Mouse (Mus musculus) B cell, adult 2 months (primary cell): ENCODE results near the gene Rbp2.

ENCODE experiments used
- DNase-seq, 2 experiments: peaks; one replicate each; pipeline ENCODE4 v3.0.0; 2022

Gene Rbp2

DNA sequence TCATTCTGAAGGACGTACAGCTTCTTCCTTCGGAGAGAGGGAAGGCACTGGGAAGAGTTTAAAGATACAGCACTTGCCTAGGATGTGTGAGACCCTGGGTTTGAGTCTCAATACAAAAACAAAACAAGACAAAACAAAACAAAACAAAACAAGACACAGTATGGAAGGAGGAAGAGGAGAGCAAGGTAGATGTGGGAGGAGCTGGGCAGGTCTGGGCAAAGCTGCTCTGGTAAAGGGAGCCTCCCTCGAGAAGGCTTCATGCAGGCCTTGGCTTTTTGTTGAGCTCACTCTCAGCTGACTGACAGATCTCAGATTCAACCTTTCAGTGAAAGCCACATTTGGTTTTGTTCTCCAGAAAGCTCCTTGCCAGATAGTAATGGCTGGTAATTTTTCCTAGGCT is at the start of gene Rbp2:
TSS of gene Rbp2 (plus strand) at position 301 of the 400 bp plus-strand sequence.
- no peak for DNase-seq

DNA sequence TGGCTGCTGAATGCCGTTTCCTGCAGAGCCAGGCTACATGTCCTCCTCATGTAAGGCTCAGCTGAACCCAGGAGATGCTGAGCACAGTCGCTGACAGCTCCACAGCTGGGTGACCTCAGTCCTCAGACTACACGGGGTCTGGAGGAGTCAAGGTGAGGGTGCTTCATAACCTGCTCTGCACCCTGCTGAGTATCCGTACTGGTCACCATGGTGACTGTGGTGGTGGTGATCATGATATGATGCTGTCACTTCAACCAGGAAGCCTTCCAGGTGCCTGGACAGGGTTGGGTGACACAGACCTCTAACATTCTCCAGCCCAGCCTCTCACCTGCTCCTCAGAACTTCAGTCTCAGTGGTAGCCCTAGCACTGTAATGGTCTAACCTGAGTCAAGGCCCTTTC is 48.1 kb upstream of the Rbp2 start:
- DNase-seq = no peak

DNA sequence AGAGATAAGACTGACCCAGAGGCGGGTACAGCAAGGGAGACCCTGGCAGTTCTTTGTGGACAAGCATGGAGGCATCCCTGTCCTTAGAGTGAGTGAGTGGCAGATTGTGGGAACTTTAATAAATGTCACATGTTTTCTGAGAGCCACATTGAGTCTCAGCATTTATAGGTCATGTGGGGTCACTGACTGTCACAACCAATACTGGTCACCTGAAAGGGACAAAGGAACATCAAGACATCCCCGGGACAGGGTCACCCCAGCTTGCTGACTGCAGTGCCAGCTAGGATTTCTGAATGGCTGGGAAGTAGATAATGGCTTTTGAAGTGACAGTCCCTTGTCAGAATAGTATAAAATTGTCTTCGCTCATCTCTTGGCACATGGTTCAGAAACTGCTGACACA is 46.8 kb upstream of the Rbp2 start:
- DNase-seq = no peak

DNA sequence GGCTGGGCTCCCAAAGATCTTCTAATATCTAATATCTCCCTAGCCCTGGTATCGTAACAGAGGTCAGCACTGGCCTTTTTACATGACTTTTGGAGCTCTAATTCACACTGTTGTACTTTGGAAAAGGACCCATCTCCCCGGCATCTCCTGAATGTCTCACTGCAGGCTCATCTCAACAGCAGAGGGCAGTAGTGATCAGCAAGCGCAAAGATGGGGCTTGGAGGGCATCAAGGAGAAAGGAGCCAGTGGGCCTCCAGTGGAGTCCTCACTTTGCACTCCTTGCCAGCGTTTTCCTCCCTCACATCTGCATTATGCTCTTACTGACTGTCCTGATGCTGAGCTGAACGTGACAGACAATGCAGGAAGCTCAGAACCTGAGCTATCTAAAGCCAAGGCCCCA is 43.3 kb upstream of the Rbp2 start:
- no peak for DNase-seq

DNA sequence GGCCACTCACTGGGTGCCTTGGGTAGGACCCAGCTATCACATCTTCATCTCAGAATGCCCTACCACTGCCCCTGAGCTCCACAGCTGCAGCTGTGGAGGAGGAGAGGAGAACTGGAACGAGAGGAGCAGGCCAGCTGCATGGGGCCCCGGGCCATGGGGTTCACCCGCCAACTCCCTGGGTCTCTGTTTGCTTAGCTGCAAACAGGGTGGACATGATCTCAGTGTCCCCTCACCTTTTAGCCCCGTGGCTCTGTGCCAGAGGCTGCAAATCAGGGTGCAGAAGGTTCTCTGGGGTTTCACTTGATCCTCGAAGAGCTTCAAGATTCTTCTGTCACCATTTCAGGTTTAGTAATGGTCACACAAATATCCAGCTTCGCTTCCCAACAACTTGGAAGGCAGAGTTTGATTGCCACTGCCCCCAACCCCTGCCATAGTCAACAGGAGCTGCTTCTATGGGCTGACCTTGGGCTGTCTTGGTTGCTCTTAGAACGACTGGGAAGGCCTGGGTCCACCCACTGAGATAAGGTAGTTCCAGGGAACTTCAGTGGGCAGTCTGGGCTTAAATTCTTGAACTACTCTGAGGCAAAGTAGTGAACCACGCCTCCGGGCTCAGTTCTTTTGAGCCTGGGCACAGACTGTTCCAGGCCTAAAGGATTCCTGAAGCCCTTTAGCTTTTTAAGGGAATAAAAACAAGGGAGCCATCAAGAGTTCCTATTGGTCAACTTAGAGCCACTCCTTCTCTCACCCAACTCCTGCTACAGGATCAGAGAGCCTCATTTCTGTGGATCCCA is 40.4 kb upstream of the Rbp2 start:
- DNase-seq = no peak

DNA sequence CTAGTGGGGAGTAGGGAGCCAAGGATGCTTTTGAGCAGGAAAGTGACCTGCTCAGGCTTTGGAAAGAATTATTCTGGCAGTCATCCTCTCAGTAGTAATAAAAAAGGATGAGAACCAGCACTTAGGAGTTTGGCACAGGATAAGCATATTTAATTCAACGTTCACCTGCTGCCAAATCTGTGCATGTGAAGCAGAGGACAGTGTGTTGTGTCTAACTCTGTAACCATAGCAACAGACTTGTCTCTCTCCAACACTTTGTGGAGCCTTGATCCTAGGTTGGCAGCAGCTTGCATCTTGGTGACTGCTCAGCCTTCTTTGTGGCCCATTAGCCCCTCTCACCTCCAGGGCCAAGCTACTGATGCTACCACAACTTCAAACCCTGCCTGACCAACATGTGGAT is 34.9 kb upstream of the Rbp2 start:
- DNase-seq = no peak

DNA sequence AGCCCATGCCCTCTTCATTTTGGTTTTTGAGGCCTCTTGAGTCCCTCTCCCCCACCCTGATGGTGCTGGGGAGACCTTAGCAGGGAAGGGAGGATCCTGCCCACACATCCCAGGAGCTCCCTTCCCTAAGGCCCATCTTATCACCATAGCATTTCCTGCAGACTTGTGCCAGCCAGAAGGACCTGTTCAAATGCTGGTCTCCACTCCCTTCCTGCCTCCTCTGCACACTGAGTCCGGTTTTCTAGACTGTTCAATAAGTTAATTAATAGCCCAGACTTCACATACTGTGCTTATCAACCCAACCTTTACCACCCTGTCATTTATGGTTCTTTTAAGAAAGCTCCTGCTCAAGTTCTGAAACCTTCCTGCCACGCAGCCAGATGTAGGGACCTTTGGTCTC is 19.2 kb upstream of the Rbp2 start:
- no peak for DNase-seq

DNA sequence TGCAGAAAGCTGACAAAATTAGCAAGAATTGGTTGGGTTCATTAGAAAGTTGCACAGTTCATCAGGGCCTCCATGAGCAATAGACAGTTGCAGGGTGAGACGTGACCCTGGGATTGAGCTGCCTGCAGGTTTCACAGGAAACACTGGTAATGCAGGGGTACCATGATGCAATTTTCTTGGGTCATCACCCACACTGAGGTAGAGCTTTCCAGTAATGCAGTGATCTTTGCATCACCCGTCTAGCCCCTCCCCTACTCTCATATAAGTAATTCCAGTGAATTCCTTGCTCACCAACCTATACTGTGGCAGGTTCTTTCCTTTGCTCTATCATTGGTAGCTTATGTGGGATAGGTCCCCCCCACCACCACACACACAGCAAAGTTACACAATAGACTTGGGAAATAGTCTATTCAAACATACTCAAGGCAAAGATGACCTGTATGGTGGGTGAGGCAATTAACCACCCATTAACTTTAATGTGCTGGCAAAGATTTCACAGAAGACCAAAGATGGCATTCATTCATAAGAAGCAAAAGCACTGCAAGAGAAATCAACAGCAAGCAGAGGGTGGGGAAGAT is 5.7 kb upstream of the Rbp2 start:
- no peak for DNase-seq

DNA sequence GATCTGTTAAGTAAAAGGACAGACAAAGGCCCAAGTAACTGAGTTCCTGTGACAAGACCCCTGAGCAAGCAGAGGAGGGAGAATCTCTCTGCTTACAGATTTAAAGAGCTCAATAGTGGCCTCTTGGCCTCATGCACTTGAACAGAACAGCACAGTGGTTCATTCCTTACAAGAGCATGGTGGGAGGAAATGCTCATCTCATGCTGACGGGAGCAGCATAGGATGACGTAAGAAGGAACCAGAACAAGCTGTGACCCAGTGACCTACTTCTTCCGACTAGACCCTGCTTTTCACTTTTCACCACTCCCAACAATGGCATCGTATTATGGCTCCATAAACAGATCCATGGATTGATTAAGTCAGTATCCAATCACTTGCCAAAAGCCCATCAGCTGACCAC is 3.7 kb upstream of the Rbp2 start:
- DNase-seq = no peak

DNA sequence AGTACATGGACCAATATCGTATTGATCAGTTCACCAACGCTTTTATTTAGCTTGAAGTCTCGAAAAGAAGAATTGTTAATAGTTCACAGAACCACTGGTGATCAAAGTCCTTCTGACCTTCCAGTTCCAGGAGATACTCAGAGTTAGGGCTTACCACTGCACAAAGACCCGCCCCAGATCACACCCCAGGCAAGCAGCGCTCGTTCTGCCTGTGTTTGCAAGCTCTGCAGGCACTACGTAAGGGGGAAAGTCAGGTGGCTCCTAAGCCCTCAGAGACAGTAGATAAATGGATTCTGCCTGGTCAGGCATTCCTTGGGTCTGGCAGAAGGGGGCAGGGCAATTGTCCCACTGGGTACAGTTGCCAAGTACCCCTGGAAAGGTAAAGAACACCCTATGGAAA is 895 bp upstream of the Rbp2 start:
- no peak for DNase-seq

DNA sequence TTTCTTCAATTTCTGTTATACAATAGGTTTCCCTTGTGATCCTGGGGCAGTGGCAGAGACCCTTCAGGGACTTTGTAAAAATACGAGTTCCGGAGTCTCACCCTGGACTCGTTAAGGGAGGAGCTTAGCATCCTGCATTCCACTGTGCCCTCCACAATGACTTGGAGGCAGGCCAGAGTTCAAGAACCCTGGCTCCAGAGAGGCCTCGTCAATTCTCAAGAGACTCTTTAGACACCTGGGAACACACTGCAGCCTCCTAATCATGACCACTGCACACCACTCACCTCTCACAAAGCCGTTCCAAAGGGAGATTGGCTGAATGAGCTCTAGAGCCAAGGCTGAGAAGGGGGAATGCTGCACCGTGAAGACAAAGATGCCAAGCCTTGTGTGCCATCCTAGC is 1.4 kb downstream of the Rbp2 start:
- DNase-seq = no peak

DNA sequence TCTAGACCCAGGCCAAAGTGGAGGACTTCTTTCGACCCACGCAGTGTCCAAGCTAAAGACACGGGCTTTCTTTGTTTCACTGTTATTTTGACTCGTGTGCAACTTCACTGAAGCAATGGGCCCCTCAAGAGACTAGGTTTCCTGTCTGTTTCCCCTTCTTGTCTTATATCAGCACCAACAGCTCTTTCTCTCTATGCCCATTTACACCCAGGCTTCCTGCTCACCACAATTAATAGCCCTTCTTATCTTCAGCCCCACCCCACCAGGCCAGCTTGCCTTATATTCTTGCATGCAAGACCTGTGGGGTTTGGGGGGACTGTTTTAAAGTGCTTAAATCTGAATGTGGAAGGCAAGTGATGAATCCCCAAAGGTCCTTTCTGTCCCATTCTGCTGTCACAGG is 3.6 kb downstream of the Rbp2 start:
- no peak for DNase-seq

DNA sequence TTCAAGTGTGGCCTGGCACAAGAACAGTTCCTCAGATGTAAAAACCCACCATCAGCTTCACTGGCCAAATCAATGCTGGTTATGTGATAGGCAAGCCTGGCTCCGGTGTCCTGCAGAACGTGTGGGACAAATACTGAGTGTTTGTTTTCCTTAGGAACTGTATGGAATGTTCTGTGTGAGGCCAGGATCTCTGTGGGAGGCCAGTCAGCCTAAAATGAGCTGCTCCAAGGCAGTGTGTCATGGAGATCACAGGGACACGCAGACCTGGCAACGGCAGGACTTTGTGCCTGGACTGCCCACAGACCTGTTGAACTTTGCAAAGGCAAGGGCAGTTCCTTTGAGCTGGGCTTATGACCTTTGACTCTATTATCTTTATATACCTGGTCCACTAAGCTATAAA is 4.2 kb downstream of the Rbp2 start:
- DNase-seq = no peak

DNA sequence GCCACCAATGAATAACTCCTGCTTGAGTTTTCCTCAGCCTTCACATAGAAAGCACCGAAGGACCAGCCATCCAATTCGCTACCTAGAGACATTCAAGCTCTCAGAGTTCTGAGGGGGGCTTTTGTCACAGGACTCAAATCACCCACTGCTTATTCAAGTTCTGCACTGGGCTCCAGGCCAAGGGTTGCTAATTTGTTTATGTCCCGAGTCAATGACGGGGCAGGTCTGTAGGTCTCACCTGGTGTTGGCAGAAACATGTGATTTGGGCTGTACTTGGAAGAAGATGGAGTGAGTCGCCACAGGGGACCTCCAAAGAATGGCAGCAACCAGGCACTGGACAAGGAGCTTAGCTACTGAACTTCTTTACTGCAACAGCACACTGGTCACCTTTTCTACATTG is 5.2 kb downstream of the Rbp2 start:
- no peak for DNase-seq

DNA sequence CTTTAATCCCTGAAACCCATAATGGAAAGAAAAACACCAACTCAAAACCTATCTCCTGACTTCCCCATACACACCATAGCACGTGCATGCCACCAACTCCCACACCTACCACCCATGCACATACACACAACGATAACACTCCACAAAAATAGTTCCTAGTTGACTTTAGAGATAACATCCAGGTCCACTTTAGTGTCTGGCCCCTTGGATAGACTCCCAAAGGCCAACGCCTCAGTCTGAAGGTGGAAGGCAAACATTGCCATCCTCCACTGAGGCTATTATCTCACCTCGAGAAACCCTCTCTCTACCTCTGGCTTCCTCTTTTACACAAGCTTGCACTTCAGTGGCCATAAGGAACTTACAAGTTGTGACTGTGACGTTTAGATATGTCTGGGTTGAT is 6.3 kb downstream of the Rbp2 start:
- DNase-seq = no peak

DNA sequence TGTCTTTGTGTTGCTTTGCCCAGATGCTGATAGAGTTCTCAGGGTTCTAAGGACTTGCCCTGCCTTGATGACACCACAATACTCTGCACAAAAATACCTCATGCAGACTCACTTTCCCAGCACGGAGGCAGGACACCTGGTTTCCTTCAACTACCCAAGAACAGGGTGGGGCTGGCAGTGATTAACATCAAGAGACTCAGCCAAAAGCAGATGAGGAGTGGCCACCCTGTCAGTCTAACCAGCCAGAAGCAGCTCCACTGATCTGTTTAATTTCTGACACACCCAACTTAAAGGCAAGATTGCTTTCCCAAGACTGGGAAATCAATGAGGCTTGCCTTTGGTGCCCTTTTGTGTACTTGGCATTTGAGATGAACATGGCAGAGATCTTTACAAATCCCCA is 6.9 kb downstream of the Rbp2 start:
- no peak for DNase-seq

DNA sequence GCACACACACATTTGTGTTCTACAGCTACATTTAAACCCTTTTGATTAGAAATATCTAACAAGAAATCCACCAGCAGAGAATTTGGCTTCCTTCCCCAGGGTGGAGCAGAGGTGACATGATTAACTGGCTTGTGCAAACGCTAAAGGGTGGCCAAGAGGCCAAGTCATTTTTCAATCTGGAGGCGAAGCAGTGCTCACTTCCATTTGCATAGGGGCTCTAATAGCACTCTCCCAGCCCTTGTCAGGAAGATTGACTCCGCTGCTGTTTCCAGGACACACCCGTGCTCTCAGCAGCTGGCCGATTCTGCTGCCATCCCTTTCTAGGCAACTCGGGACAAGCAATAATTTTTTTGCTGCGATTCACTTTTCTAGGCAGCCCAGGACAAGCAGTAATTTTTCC is 11.2 kb downstream of the Rbp2 start:
- no peak for DNase-seq

DNA sequence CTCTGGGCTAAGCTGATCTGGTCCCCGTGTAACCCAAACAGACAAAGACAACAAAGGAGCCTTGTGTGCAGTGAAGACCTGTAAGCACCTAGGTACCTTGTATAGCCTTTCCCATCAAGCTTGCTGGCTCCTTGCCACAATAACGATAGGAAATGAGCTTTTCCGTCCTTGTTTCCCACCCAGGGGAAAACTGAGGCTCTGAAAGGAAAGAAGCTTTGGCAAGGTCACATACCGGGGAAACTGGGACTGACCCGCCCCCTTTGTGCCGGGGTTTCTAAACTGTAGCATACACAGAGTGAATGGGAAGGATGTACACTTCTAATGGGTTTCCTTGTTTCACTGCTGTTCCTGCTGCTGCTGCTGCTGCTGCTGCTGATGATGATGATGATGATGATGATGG is 12.1 kb downstream of the Rbp2 start:
- DNase-seq = no peak

DNA sequence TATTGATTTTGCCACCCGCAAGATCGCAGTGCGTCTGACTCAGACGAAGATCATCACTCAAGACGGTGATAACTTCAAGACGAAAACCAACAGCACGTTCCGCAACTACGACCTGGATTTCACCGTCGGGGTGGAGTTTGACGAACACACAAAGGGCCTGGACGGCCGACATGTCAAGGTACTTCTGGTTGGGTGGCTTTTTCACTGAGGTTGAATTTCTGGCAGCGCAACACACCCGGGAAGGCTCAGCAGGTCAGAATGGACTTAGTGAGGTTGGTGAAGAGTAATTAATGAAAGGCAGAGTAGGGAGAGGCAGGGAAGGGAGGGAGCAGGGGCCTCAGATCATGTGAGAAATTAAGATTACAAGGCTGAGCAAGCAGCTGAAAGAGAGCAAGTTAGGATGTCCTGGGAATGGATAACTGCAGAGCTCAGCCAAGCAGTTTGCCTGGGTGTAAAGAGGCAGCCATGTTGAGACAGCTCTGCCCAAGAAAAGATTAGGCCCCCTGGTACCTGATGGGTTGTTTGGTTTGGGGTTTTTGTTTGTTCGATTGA is 12.9 kb downstream of the Rbp2 start:
- DNase-seq = no peak

DNA sequence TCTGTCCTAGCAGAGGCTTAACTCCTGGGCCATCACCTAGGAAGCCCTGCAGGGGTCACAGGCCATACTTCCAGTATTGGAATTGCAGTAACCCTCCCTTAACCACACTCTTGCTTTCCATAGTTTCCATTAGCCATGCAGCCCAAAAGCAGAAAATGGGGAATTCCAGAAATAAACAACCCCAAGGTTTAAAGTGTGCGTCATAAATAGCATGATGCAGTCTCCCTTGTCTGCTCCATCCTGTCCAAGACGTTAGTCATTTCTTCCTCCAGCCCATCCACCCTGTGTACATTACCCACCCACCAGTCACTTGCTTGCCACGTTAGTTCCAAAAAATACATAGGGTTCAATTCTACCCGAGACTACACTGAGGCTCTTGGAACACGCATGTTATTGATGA is 13.7 kb downstream of the Rbp2 start:
- no peak for DNase-seq

DNA sequence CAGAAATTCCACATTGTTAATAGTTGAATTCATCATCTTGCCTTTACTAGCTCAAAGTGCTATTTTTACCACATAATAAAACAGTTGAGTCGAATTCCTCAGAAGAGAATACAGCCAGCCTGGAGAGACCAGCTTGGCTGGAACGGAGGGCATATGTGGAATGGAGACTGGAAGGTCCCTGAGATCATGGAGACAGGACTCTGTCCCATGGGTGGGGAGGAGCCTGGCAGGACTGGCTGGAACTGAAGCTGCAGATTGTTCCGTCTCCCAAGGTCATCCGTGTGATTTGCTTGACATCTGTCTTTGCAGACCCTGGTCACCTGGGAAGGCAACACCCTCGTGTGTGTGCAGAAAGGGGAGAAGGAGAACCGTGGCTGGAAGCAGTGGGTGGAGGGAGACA is 21.6 kb downstream of the Rbp2 start:
- no peak for DNase-seq

DNA sequence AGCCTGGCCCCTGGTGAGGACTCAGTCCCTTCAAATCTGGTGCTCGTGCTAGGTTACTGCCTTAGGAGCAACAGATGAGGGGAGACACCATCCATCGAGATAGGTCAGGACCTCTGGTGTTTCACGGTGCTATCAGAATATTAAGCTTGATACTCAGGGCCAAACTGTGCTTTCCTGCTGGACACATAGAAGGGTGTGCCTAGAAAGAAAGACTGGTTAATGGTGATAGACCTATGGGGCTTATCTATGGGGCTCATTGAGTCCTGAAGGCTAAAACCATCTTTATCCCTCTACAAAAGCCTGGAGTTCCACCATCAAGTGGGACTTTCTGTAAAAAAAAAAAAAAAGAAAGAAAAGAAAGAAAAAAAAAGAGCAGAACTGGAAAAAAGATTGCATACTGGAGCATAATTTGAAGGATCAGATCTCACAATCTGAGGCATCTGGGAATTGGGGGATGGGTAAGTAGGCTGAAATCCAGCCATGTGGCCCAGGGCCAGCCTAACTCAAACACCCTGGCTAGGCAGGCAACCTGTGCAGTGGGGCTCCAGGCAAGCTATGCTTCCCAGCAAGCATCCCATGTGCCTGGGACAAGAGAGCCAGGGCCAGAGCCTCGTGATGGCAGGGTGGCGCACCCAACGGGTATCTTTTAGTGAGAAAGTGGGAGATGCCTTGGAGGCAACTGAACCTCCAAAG is 24.6 kb downstream of the Rbp2 start:
- DNase-seq = no peak

DNA sequence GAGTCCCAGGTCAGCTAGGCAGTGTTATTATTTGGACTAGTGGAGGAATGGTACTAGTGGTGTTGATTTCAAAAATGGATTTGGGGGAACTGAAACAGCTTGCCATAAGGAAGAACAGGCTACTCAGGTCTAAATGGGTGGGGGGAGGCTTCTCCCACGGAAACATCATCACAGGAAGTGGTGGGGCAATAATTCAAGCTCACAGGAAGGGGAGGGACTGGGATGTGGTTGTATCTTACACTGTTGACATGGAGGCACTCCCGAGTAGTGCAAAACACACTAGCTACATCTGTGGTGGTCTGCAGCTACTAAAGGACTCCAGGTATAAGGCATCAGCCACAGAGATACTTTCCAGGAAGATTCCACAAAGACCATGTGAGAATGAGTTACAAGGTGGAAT is 38.0 kb downstream of the Rbp2 start:
- DNase-seq = no peak
